Mouse (Mus musculus) embryonic fibroblast, embryonic 13.5 days (primary cell): ENCODE results near the gene Oas1f.

Source experiments
- CTCF ChIP-seq: IDR thresholded peaks from 2 replicates; pipeline ENCODE4 v1.5.1; 2011; ENCODE audit warnings: mild to moderate bottlenecking, control low read depth, low read length, moderate library complexity, borderline replicate concordance; ENCODE audit not compliant: insufficient read depth
- POLR2A ChIP-seq: IDR thresholded peaks from 2 replicates; pipeline ENCODE4 v1.6.1; 2011; ENCODE audit warnings: low read depth, mild to moderate bottlenecking, control low read depth, low read length, moderate library complexity

- TF ChIP-seq POLR2A, result no peak
- TF ChIP-seq CTCF, result peak; percentile 27; the same call in 1 of the 2 replicates
These were observed 10.2 kb upstream of the Oas1f start for GRCm38 (mm10) chr5:120836731-120837585.
